ENCODE assay signal across 8 mouse cellular contexts in genomic region chr3:131106451-131107291, GRCm38 (mm10). TPM values are rescaled to one million over a fixed set of nuclear protein-coding genes. Genes with fewer than 3 reads are reported as not detected.
A peak's percentile ranks its signal among the peaks of the same experiment; 100 is the strongest.
DNase-seq lines count a peak whose midpoint lies in the region; ATAC-seq and TF ChIP-seq lines count a peak whose summit lies in the region.

No protein-coding gene starts in this region.

- no peak for TF ChIP-seq POLR2A in thymus, adult 2 months (IDR thresholded peaks at IDR 0.05; ENCODE audit: control insufficient read depth, extremely low read depth, insufficient read depth, low read length, poor library complexity)

- H3K27me3 ChIP-seq in thymus, adult 2 months (ENCODE audit: control insufficient read depth, insufficient read depth, low read length): peaks cover 3% of the 10 kb centered on the region
- peaks cover 65% of the 10 kb centered on the region for H3K27me3 ChIP-seq in hindbrain, embryonic 14.5 days (ENCODE audit: control insufficient read depth, insufficient read depth, low read length)

- no peaks in the 10 kb centered on the region for H3K9me3 ChIP-seq in hindbrain, embryonic 14.5 days (ENCODE audit: control insufficient read depth, low read length)

- peak; percentile 64 for DNase-seq in embryo, embryonic 10 days (ENCODE audit: low spot score)
- no peak for DNase-seq in embryo, embryonic 11 days
- DNase-seq in thymus, adult 2 months: no peak
- no peak for DNase-seq in thymus, postnatal 0 days (ENCODE audit: low spot score)
- DNase-seq in hindbrain, embryonic 14.5 days (ENCODE audit: low spot score): peak; percentile 28
- DNase-seq in naive thymus-derived CD4-positive, alpha-beta T cell, adult 2 months (ENCODE audit: low read depth): peak; percentile 57
- DNase-seq in left cerebral cortex, postnatal 4 days: no peak
- DNase-seq in spleen, postnatal 14 days (ENCODE audit: low spot score in 2 of 2): no peak

- ATAC-seq in hindbrain, embryonic 14.5 days (ENCODE audit: low FRiP score): peak; percentile 25; the same call in 1 of the 2 replicates

- peak overlapping the region; percentile 46 for H3K4me3 ChIP-seq in thymus, adult 2 months (ENCODE audit: control insufficient read depth, insufficient read depth, low read length)
- H3K4me3 ChIP-seq in hindbrain, embryonic 14.5 days (replicated peaks; ENCODE audit: low read length): peak overlapping the region; percentile 31

- no peak; the same call in 1 of the 2 replicates for TF ChIP-seq CTCF in thymus, adult 2 months (IDR thresholded peaks at IDR 0.05; ENCODE audit: borderline replicate concordance, control insufficient read depth, extremely low read depth, insufficient read depth, low read length, poor library complexity)

- peaks cover 28% of the 10 kb centered on the region for H3K4me1 ChIP-seq in thymus, adult 2 months (replicated peaks; ENCODE audit: control insufficient read depth, insufficient read depth, low read length)
- H3K4me1 ChIP-seq in hindbrain, embryonic 14.5 days (replicated peaks; ENCODE audit: control insufficient read depth, insufficient read depth, low read length): peaks cover 16% of the 10 kb centered on the region; the same call in 1 of the 2 replicates

- 2% methylated on average over 45 of the region's 45 CpGs for WGBS in thymus, adult 2 months
- WGBS in hindbrain, embryonic 14.5 days: under 1% methylated on average over 45 of the region's 45 CpGs

- H3K4me2 ChIP-seq in hindbrain, embryonic 14.5 days (replicated peaks): peak overlapping the region; percentile 53

- 0 out of 2 replicates have a peak overlapping the region, but pooled peaks have one; percentile 9 for H3K9ac ChIP-seq in hindbrain, embryonic 14.5 days

- intact Hi-C loops in left cerebral cortex, postnatal 4 days (cut with DNase I): no loop called here

- no peaks in the 10 kb centered on the region for H3K36me3 ChIP-seq in thymus, adult 2 months (ENCODE audit: control insufficient read depth, insufficient read depth, low read length)
- H3K36me3 ChIP-seq in hindbrain, embryonic 14.5 days (replicated peaks; ENCODE audit: control insufficient read depth, insufficient read depth): no peaks in the 10 kb centered on the region

- no peak overlapping the region for H3K27ac ChIP-seq in thymus, adult 2 months (ENCODE audit: control insufficient read depth, insufficient read depth, low read length)
- H3K27ac ChIP-seq in hindbrain, embryonic 14.5 days: peak overlapping the region; percentile 28; the same call in 1 of the 2 replicates

RNA-seq across cellular contexts. Expression of gene Lef1, which starts 3.6 kb away (rescaled TPM):
- 279 and 361 TPM in 2 replicates for polyA plus RNA-seq in thymus, adult 2 months (2012; rRNA removed)
- polyA plus RNA-seq in thymus, postnatal 0 days (2015; fragmentation: Nextera tagmentation; extraction: Ambion mirVana): 284 and 306 TPM in 2 replicates
- polyA plus RNA-seq in hindbrain, embryonic 14.5 days (2014; fragmentation: Nextera tagmentation; extraction: Ambion mirVana): 9.8 and 10.3 TPM in 2 replicates
- 1 to 10 TPM; 6.6 to 7.9 TPM for total RNA-seq in left cerebral cortex, postnatal 4 days (2021)

Comparison
In these comparisons a context has a peak if more than half of its experiments do, and no peak if none do; other contexts are left out.
1. DNase-seq: peak in embryo, embryonic 10 days (single experiment), hindbrain, embryonic 14.5 days (single experiment) and naive thymus-derived CD4-positive, alpha-beta T cell, adult 2 months (single experiment); none in embryo, embryonic 11 days (single experiment), thymus, adult 2 months (single experiment), thymus, postnatal 0 days (single experiment), left cerebral cortex, postnatal 4 days (single experiment) and spleen, postnatal 14 days (0 of 2).
2. RNA of gene Lef1, which starts 3.6 kb away (polyA plus RNA-seq): 284 to 306 TPM in thymus, postnatal 0 days and 279 to 361 TPM in thymus, adult 2 months; 9.8 to 10.3 TPM in hindbrain, embryonic 14.5 days; every median in the first group is over 10 times any median in the second.